Mouse (Mus musculus): ENCODE results near the gene Mtif3.

Gene Mtif3

GRCm38 (mm10) chr5:146914088-146914766 lies 49.4 kb downstream of the Mtif3 start:
- peak; percentile 76 for DNase-seq

- DNase-seq, result no peak
Observed at GRCm38 (mm10) chr5:146913355-146913754, 50.2 kb downstream of the Mtif3 start.

- no peak for DNase-seq
Observed at GRCm38 (mm10) chr5:146912206-146912605, 51.4 kb downstream of the Mtif3 start.

GRCm38 (mm10) chr5:146908629-146909028 lies 55.0 kb downstream of the Mtif3 start:
- DNase-seq, result no peak

- no peak for DNase-seq
Observed at GRCm38 (mm10) chr5:146907533-146907932, 56.1 kb downstream of the Mtif3 start.

GRCm38 (mm10) chr5:146905486-146906172 lies 58.0 kb downstream of the Mtif3 start:
- peak; percentile 82 for DNase-seq

- DNase-seq, result peak; percentile 78
Observed at GRCm38 (mm10) chr5:146904404-146904803, 59.2 kb downstream of the Mtif3 start.
